Mouse (Mus musculus) myocyte (in vitro differentiated cells): Measurements from ENCODE around the gene Icam2. TPM values are rescaled to one million over a fixed set of nuclear protein-coding genes. Genes with fewer than 3 reads are reported as not detected.
"Not testable (repeated sequence)": the region's sequence is repeated elsewhere in the genome, so short reads cannot be mapped to it uniquely, and the experiment has no call there.

Experiments
- H3K27me3 ChIP-seq: one replicate; pipeline ENCODE4 v1.6.1; 2011; ENCODE audit not compliant: control insufficient read depth, insufficient read depth, insufficient read length
- H3K36me3 ChIP-seq: one replicate; pipeline ENCODE4 v1.6.1; 2011; ENCODE audit not compliant: control insufficient read depth, insufficient read depth
- H3K4me2 ChIP-seq: one replicate; pipeline ENCODE4 v1.6.1; 2011; ENCODE audit warnings: low read depth, control low read depth
- H3K4me3 ChIP-seq: one replicate; pipeline ENCODE4 v1.5.1; 2011; ENCODE audit warnings: mild to moderate bottlenecking, control low read depth, moderate library complexity
- H3K79me2 ChIP-seq: one replicate; pipeline ENCODE4 v1.6.1; 2011; ENCODE audit not compliant: control insufficient read depth, insufficient read depth
- H3ac ChIP-seq: one replicate; pipeline ENCODE4 v1.6.1; 2011; ENCODE audit not compliant: control insufficient read depth, insufficient read length
- CEBPB ChIP-seq: IDR thresholded peaks from 2 replicates; pipeline ENCODE4 v1.6.1; 2011; ENCODE audit warnings: mild to moderate bottlenecking, moderate library complexity; ENCODE audit not compliant: poor library complexity, insufficient read depth, severe bottlenecking
- E2F4 ChIP-seq: IDR thresholded peaks from one replicate; pipeline ENCODE4 v1.6.1; 2011; ENCODE audit warnings: mild to moderate bottlenecking, control low read depth, moderate library complexity; ENCODE audit not compliant: insufficient read depth
- MAX ChIP-seq: IDR thresholded peaks from one replicate; pipeline ENCODE4 v1.6.1; 2011; ENCODE audit warnings: low read depth, mild to moderate bottlenecking, control low read depth
- MYOD1 ChIP-seq, 3 experiments: IDR thresholded peaks; one replicate each; pipeline ENCODE4 v1.6.1; 2011; ENCODE audit warnings: control low read depth in 2 of 3, low read depth in 2 of 3, mild to moderate bottlenecking in 2 of 3, moderate library complexity in 1 of 3; ENCODE audit not compliant: insufficient read length in 2 of 3, control insufficient read depth in 1 of 3
- MYOG ChIP-seq, 3 experiments: IDR thresholded peaks; one replicate each; pipeline ENCODE4 v1.6.1; 2011; ENCODE audit warnings: control low read depth in 2 of 3, low read depth in 2 of 3, mild to moderate bottlenecking in 2 of 3; ENCODE audit not compliant: insufficient read length in 2 of 3, control insufficient read depth in 1 of 3, insufficient read depth in 1 of 3
- POLR2A ChIP-seq: IDR thresholded peaks from one replicate; pipeline ENCODE4 v1.6.1; 2011; ENCODE audit warnings: low read depth, mild to moderate bottlenecking, control low read depth, moderate library complexity; ENCODE audit not compliant: insufficient read length
- POLR2AphosphoS2 ChIP-seq: IDR thresholded peaks from one replicate; pipeline ENCODE4 v1.6.1; 2011; ENCODE audit warnings: low read depth, control low read depth; ENCODE audit not compliant: insufficient read length
- REST ChIP-seq: IDR thresholded peaks from one replicate; pipeline ENCODE4 v1.6.1; 2011; ENCODE audit warnings: mild to moderate bottlenecking, control low read depth, moderate library complexity; ENCODE audit not compliant: insufficient read depth, insufficient read length
- SRF ChIP-seq: IDR thresholded peaks from one replicate; pipeline ENCODE4 v1.6.1; 2011; ENCODE audit warnings: low read depth; ENCODE audit not compliant: control insufficient read depth, insufficient read length
- TCF12 ChIP-seq: IDR thresholded peaks from one replicate; pipeline ENCODE4 v1.6.1; 2011; ENCODE audit warnings: mild to moderate bottlenecking, control low read depth; ENCODE audit not compliant: poor library complexity, insufficient read depth, severe bottlenecking
- TCF3 ChIP-seq: IDR thresholded peaks from one replicate; pipeline ENCODE4 v1.6.1; 2011; ENCODE audit warnings: low read depth, control low read depth; ENCODE audit not compliant: insufficient read length
- USF1 ChIP-seq: IDR thresholded peaks from one replicate; pipeline ENCODE4 v1.6.1; 2011; ENCODE audit warnings: low read depth, mild to moderate bottlenecking, control low read depth, moderate library complexity
- polyA plus RNA-seq: library from polyadenylated mRNA; unstranded; fragments of >200 nt; fragmentation: generic; extraction: Trizol; gene quantifications from one replicate; pipeline ENCODE4 v1.2.1, GENCODE M21; 2012; ENCODE audit warnings: missing spikeins

The Icam2 gene
- polyA plus RNA-seq, 1 experiment, result not detected

GRCm38 (mm10) chr11:106410507-106410906, 22.6 kb upstream of the Icam2 start:
- Histone ChIP-seq H3K4me2 (no peak overlapping the region), H3K36me3 (peaks cover 72% of the 10 kb centered on the region), H3ac (no peak overlapping the region), H3K79me2 (no peaks in the 10 kb centered on the region), H3K4me3 (no peak overlapping the region), H3K27me3 (no peaks in the 10 kb centered on the region)
- TF ChIP-seq TCF3 (no peak), TCF12 (no peak), SRF (no peak), MYOD1 (IDR thresholded peaks at IDR 0.05; ENCODE audit: control insufficient read depth in 1 of 3, insufficient read length in 2 of 3, low read depth in 2 of 3) (no peak), POLR2AphosphoS2 (no peak), REST (no peak), POLR2A (no peak), E2F4 (no peak), MAX (no peak), MYOG (IDR thresholded peaks at IDR 0.05; ENCODE audit: control insufficient read depth in 1 of 3, insufficient read depth in 1 of 3, insufficient read length in 2 of 3, low read depth in 2 of 3) (no peak), CEBPB (no peak)

- Histone ChIP-seq H3K36me3 (peaks cover 72% of the 10 kb centered on the region), H3K27me3 (no peaks in the 10 kb centered on the region), H3ac (no peak overlapping the region), H3K4me2 (no peak overlapping the region), H3K4me3 (no peak overlapping the region), H3K79me2 (no peaks in the 10 kb centered on the region)
- TF ChIP-seq POLR2A (no peak), MYOD1 (IDR thresholded peaks at IDR 0.05; ENCODE audit: control insufficient read depth in 1 of 3, insufficient read length in 2 of 3, low read depth in 2 of 3) (no peak), MAX (no peak), MYOG (IDR thresholded peaks at IDR 0.05; ENCODE audit: control insufficient read depth in 1 of 3, insufficient read depth in 1 of 3, insufficient read length in 2 of 3, low read depth in 2 of 3) (no peak), E2F4 (no peak), TCF3 (no peak), CEBPB (no peak), TCF12 (no peak), REST (no peak), SRF (no peak), POLR2AphosphoS2 (no peak)
Observed at GRCm38 (mm10) chr11:106410011-106410410, 22.1 kb upstream of the Icam2 start.

DNA sequence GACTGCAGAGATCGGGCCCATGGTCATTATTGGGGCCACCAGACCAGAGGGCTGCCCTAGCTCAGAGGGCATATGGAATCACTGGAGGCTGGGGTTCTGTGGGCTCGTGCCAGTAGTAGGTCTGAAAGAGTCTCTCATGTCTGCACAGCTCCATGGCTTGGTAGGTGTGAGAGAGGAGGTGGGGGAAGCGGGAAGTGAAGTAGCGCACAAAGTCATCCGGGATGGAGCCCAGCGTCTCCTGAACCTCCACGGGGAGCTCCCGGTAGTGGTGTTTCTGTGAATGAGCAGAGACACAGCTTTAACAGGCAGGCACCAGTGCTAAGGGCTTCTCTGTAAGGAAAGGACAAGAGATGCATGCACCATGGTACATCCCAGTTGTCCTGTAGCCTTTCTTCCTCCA, 10.6 kb upstream of the Icam2 start:
- no peak overlapping the region for H3ac ChIP-seq
- H3K27me3 ChIP-seq, result no peaks in the 10 kb centered on the region
- H3K4me3 ChIP-seq, result no peak overlapping the region
- H3K79me2 ChIP-seq, result no peaks in the 10 kb centered on the region
- TF ChIP-seq TCF12 (no peak), CEBPB (no peak), MAX (no peak), TCF3 (no peak), POLR2AphosphoS2 (no peak), REST (no peak), MYOD1 (IDR thresholded peaks at IDR 0.05; ENCODE audit: control insufficient read depth in 1 of 3, insufficient read length in 2 of 3, low read depth in 2 of 3) (no peak), USF1 (no peak), MYOG (IDR thresholded peaks at IDR 0.05; ENCODE audit: control insufficient read depth in 1 of 3, insufficient read depth in 1 of 3, insufficient read length in 2 of 3, low read depth in 2 of 3) (no peak), POLR2A (no peak), SRF (no peak), E2F4 (no peak)
- H3K4me2 ChIP-seq, result no peak overlapping the region
- peaks cover 58% of the 10 kb centered on the region for H3K36me3 ChIP-seq

DNA sequence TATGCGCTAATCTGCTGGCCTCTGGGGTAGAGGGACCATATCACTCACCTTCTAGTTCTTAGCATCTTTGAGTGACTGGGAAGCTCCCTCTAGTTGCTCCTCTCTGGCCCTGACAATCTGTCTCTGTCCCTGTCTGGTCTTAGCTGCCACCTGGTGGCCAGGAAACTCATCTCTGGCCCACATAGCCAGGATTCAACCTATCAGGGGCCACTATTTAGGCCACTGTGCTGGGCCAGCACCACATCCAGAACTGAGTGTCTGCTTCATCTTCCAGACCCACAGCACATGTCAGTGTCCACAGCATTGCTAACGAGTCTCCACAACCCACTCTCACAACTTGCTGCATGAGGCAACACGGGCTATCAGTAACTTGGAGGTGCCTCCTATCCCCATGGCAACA, 9.8 kb upstream of the Icam2 start:
- Histone ChIP-seq H3K36me3 (peaks cover 50% of the 10 kb centered on the region), H3K79me2 (no peaks in the 10 kb centered on the region), H3K4me2 (no peak overlapping the region), H3ac (no peak overlapping the region), H3K4me3 (no peak overlapping the region), H3K27me3 (no peaks in the 10 kb centered on the region)
- TF ChIP-seq MAX (no peak), TCF3 (no peak), REST (no peak), USF1 (no peak), TCF12 (no peak), CEBPB (no peak), MYOG (IDR thresholded peaks at IDR 0.05; ENCODE audit: control insufficient read depth in 1 of 3, insufficient read depth in 1 of 3, insufficient read length in 2 of 3, low read depth in 2 of 3) (no peak), SRF (no peak), POLR2AphosphoS2 (no peak), E2F4 (no peak), MYOD1 (IDR thresholded peaks at IDR 0.05; ENCODE audit: control insufficient read depth in 1 of 3, insufficient read length in 2 of 3, low read depth in 2 of 3) (no peak), POLR2A (no peak)

DNA sequence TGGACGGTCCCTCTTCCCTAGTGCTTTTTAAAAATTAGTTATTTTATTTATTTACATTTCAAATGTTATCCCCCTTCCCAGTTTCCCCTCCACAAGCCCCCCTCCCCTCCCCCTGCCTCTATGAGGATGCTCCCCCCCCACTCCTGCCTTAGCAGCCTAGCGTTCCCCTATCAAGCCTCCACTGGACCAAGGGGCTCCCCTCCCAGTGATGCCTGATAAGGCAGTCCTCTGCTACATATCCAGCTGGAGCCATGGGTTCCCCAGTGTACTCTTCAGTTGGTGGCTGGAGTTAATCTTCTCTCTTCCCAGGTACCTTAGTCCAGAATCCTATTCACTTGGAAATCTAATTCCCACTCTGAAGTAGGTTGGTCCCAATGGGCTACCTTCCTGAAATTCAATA, 6.2 kb upstream of the Icam2 start:
- not testable (repeated sequence) for H3K4me3 ChIP-seq, H3K27me3 ChIP-seq, H3K79me2 ChIP-seq, H3ac ChIP-seq, H3K4me2 ChIP-seq
- H3K36me3 ChIP-seq, result peaks cover 19% of the 10 kb centered on the region
